Mouse (Mus musculus): Measurements from ENCODE around the gene Dbndd1.
"Not testable (repeated sequence)": the region's sequence is repeated elsewhere in the genome, so short reads cannot be mapped to it uniquely, and the experiment has no call there.

The Dbndd1 gene

DNA sequence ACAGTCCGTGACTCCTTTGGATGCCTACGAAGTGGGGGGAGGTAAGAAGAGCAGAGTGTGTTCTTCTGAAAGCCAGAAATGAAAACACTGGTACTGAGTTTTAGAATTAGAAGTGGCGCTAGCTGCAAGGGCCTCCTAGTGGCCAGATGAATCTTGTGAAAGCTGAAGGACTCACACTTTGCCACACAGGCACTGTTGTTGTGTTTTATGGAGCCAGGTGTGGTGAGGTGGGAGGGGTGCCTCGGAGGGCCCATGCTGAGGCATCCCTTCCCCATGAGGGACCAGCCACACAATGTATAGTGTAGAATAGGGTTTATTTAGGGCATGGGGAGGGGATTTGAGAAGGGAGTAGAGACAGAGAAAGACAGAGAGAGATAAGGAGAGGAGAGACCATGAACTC lies 17.6 kb downstream of the Dbndd1 start:
- no peak for DNase-seq (ENCODE audit: low read depth, low spot score)

GRCm38 (mm10) chr8:123492898-123493297 lies 22.4 kb downstream of the Dbndd1 start:
- no peak for DNase-seq (ENCODE audit: low read depth, low spot score)

GRCm38 (mm10) chr8:123491280-123492075 lies 23.8 kb downstream of the Dbndd1 start:
- no peak for DNase-seq (ENCODE audit: low read depth, low spot score)

DNA sequence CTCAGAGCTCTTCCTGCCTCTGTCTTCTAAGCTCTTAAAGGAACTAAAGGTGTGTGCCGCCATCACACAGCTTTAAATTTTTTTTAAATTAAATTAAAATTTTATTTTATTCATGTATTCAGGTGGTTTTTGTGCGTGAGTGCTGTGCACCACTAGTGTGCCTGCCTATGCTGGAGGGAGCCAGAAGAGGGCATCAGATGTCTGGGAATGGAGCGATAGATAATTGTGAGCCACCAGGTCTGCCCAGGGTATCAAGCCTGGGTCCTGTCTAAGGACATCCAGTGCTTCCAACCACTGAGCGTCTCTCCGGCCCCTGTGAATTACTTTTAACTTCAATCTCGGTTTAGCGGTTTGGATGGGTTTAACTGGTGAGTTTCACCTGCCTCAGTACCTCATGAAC lies 32.6 kb downstream of the Dbndd1 start:
- DNase-seq (ENCODE audit: low read depth, low spot score) = peak; percentile 24

DNA sequence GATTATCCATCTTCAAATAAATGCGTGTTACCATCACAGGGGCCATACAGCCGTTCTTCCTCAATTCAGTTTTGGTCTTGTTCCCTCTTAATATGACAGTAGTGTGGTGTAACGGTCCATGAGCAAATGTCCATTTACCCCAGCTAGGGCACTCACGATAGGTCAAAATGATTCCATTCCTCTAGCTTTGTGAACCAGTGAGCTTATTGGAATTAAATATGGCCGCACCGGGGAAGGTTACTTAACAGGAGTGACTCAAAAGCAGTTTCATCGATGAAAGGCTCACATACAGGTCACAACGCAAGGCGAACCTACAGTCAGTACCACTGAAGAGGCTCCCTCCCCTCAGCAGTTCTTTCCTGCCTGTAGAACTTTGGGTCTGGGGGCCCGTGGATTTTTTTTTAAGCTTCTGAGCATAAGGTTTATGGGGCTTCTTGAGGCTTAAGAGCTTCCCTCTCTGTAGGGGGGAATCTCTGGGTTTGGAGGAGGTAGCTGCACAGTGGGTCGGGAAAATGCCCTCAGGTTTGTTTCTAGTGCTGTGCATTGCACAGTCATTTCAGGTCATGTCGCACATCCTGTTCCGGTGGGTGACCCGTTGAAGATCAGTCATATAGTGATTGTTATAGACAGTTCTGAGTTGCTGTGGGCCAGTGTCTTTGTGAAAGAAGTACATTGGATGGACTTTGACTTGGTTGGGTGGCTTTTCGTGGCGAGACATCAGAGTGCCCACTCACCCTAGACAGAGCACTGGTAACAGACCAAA lies 36.6 kb downstream of the Dbndd1 start:
- DNase-seq (ENCODE audit: low read depth, low spot score) = peak; percentile 64

DNA sequence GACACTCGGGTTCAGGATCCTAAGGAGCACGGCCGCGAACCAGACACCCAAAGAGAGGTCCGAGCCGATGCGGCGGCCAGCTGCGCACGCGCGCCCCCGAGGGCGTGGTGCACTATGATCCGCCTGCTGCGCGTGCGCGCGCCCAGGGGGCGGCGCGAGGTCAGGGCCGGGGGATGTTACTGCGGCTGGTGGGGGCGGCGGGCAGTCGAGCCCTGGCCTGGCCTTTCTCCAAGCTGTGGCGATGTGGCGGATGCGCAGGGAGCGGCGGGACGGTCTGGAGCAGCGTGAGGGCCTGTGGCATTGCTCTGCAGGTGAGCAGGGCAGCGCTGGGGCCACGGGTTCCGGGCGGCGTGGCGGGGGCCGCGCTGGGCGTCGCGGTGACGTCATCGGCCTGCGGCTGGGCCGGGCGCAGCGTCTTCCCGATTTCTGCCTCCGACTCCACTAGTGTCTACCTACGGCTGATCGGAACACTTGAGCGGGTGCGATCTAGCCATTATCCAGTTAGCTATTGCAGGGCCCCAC lies 37.5 kb downstream of the Dbndd1 start, which contains the start of gene Afg3l1:
Afg3l1 (plus strand) TSS at position 167 of the 522 bp plus-strand sequence.
- DNase-seq (ENCODE audit: low read depth, low spot score) = peak; percentile 94

- peak; percentile 43 for DNase-seq (ENCODE audit: low read depth, low spot score)
These were observed 38.1 kb downstream of the Dbndd1 start for GRCm38 (mm10) chr8:123476911-123477736.

- DNase-seq (ENCODE audit: low read depth, low spot score) = not testable (repeated sequence)
These were observed 40.7 kb downstream of the Dbndd1 start for GRCm38 (mm10) chr8:123474549-123474948.

- not testable (repeated sequence) for DNase-seq (ENCODE audit: low read depth, low spot score)
These were observed 42.3 kb downstream of the Dbndd1 start for GRCm38 (mm10) chr8:123472991-123473390.

DNA sequence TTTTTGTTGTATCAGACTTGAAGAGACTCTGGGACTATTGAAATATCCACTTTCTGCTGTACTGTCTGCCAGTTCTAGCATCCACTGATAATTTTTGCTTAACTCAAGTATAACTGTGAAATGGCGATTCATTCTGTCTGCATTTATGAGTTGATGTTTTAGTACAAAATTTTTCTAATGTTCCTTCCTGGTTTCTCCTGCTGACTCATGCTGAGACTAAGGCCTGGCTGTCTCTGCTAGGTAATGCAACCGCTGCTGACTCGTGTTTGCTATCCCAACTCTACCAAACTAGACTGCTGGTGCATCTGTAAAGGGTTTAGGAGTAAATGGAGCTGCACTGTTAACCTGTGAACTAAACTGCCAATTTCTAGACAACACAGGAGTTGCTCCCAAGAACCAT lies 47.8 kb downstream of the Dbndd1 start:
- DNase-seq (ENCODE audit: low read depth, low spot score) = no peak

- DNase-seq (ENCODE audit: low read depth, low spot score) = no peak
These were observed 51.6 kb downstream of the Dbndd1 start for GRCm38 (mm10) chr8:123463651-123464050.
